Mouse (Mus musculus): ENCODE results near the gene Suv39h1. TPM values are rescaled to one million over a fixed set of nuclear protein-coding genes. Genes with fewer than 3 reads are reported as not detected.
"Not testable (repeated sequence)": the region's sequence is repeated elsewhere in the genome, so short reads cannot be mapped to it uniquely, and the experiment has no call there.

Gene Suv39h1
- polyA plus RNA-seq (2015; fragmentation: Nextera tagmentation; extraction: Ambion mirVana) = 45.5 and 51.5 TPM in 2 replicates

DNA sequence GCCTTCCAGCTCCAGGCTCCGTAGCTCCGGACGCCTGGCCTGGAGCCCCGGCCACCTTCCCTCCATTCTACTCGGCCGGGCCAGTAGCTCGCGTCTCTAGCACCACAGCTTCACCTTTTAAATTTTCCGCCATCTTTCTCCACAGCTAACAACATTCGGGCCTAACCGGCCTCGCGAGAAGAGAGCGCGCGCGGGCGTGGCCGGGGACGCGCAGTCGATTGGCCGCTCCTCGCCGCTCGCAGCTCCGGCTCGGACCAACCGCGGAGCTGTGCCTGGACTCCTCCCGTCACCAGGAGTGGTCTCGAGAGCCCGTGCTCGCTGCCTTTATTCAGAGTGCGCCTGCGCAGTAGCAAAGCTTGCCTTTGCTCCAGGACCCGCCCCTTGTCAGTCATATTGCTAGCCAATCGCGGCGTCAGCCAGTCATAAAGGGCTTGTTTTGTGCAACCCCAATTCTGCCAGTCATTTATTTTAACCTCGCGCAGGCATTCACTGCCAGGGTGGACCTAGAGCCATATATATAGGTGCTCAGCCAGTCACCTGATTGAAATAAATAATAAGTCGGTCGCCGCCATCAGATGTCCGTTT is at the start of gene Suv39h1:
Suv39h1 (minus strand) TSS at position 331 of the 585 bp plus-strand sequence.
- H3K27me3 ChIP-seq = no peaks in the 10 kb centered on the region
- H3K4me3 ChIP-seq (replicated peaks) = peak within 1 kb of the TSS; percentile 59

DNA sequence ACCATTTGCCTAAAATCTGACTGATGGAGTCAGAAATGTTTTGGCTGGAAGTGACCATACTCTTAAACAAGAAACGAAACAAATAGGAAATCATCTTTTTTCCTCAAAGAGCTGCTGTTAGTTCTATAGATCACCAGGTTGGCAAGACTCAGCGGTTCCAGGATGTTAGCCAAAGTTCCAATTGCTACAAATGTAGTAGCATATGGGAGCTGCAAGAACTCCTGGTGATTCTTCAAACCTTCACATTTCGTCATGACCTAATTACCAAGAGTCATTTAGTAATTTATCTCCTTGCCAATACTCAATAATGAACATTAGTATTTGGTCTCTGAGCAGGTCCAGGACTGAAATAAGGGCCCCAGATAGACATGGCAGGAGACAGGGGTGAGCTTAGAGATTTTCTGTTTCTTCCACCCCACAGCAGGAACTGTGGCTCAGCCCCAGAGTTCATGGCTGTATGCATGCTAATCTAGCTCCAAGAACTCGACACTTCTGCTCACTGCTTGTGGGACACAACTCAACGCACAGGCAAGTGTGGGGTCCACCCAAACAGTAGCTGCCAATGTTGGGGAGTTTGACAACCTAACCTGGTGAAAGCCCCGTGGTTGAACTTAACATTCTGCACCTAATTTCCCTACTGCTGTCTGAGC is 49.4 kb upstream of the Suv39h1 start:
- no peaks in the 10 kb centered on the region for H3K4me1 ChIP-seq

More for the DNA sequence above, at the start of gene Suv39h1:
- no peaks in the 10 kb centered on the region for H3K9me3 ChIP-seq (replicated peaks)
- WGBS = 22% methylated on average over 44 of the region's 46 CpGs
- peak within 1 kb of the TSS; percentile 48 for H3K4me2 ChIP-seq (replicated peaks)
- peak within 1 kb of the TSS; percentile 90 for H3K27ac ChIP-seq (replicated peaks)
- peak within 1 kb of the TSS; percentile 45 for H3K9ac ChIP-seq
- H3K4me1 ChIP-seq = no peaks in the 10 kb centered on the region
- H3K36me3 ChIP-seq = peaks cover 6% of the 10 kb centered on the region; the same call in 1 of the 2 replicates
- peak; percentile 98 for ATAC-seq (ENCODE audit: insufficient number of reproducible peaks, low FRiP score, low TSS enrichment, low read depth)

DNA sequence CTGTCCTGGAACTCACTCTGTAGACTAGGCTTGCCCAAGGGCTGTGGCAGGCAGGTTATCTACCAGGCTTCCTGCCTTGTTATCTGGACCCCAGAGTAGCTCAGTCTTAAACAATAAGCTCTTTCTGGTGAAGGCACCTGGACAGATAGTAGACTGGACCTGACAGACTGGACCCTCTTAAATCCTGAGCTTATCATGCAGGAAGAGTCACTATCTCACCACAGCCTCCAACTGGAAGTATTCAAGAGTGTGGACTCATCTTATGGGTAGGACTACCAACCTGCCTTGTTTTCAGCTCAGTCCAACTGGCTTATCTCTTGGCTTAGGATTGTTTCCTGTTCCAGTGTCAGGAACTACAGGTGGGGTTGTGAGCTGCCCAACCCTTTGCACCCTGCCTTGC is 42.7 kb upstream of the Suv39h1 start:
- Histone ChIP-seq H3K4me3 (replicated peaks) (no peak overlapping the region), H3K27me3 (no peaks in the 10 kb centered on the region)
- ATAC-seq (ENCODE audit: insufficient number of reproducible peaks, low FRiP score, low TSS enrichment, low read depth) = no peak

More for the DNA sequence above, 49.4 kb upstream of the Suv39h1 start:
- ATAC-seq (ENCODE audit: insufficient number of reproducible peaks, low FRiP score, low TSS enrichment, low read depth) = no peak
- Histone ChIP-seq H3K9me3 (replicated peaks) (no peaks in the 10 kb centered on the region), H3K4me3 (replicated peaks) (no peak overlapping the region), H3K27ac (replicated peaks) (no peak overlapping the region), H3K4me2 (replicated peaks) (no peak overlapping the region), H3K36me3 (peaks cover 11% of the 10 kb centered on the region; the same call in 1 of the 2 replicates), H3K27me3 (no peaks in the 10 kb centered on the region), H3K9ac (no peak overlapping the region)
- 82% methylated on average over 6 of the region's 6 CpGs for WGBS

DNA sequence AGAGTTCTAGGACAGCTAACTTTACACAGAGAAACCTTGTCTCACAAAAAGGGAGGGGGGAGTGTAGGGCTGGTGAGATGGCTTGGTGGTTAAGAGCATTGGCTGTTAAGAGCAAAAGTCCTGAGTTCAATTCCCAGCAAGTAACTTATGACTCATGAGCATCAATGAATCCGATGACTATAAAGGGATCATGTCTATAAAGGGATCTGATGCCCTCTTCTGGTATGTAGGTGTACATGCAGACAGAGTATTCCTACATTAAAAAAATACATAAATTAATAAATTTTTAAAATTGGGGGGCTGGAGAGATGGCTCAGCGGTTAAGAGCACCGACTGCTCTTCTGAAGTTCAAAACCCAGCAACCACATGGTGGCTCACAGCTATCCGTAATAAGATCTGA is 40.7 kb upstream of the Suv39h1 start:
- H3K36me3 ChIP-seq = no peaks in the 10 kb centered on the region
- no peaks in the 10 kb centered on the region for H3K4me1 ChIP-seq
- H3K9me3 ChIP-seq (replicated peaks) = no peaks in the 10 kb centered on the region
- H3K4me2 ChIP-seq (replicated peaks) = no peak overlapping the region
- WGBS = 75% methylated on average over 4 of the region's 4 CpGs
- H3K4me3 ChIP-seq (replicated peaks) = no peak overlapping the region
- H3K9ac ChIP-seq = no peak overlapping the region
- H3K27me3 ChIP-seq = no peaks in the 10 kb centered on the region
- ATAC-seq (ENCODE audit: insufficient number of reproducible peaks, low FRiP score, low TSS enrichment, low read depth) = no peak
- no peak overlapping the region for H3K27ac ChIP-seq (replicated peaks)

More for the DNA sequence above, 42.7 kb upstream of the Suv39h1 start:
- Histone ChIP-seq H3K36me3 (no peaks in the 10 kb centered on the region), H3K9ac (no peak overlapping the region), H3K9me3 (replicated peaks) (no peaks in the 10 kb centered on the region), H3K4me2 (replicated peaks) (no peak overlapping the region), H3K4me1 (no peaks in the 10 kb centered on the region), H3K27ac (replicated peaks) (no peak overlapping the region)

DNA sequence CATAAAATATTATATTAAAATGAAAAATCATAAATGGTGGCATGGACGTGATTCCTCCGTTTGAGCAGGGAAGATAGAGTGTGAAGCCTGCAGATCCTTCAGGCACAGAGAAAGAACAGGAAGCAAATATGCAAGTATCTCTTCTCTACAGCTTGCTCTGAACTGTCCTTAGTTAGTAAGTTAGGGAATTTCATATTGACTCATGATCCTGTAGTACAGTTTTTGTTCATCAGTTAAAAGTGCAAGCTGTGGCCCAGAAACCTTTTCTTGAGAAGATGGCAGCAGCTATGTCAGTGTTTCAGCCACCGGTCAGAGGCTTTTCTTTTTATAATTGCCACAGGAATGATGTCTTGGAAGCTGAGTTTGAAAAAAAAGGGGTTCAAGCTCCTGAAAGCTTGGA is 30.5 kb upstream of the Suv39h1 start:
- 92% methylated on average over 3 of the region's 3 CpGs for whole genome bisulfite sequencing
- no peaks in the 10 kb centered on the region for H3K27me3 ChIP-seq
- H3K36me3 ChIP-seq = no peaks in the 10 kb centered on the region
- ATAC-seq (ENCODE audit: insufficient number of reproducible peaks, low FRiP score, low TSS enrichment, low read depth) = no peak
- no peaks in the 10 kb centered on the region for H3K9me3 ChIP-seq (replicated peaks)
- no peak overlapping the region for H3K4me3 ChIP-seq (replicated peaks)
- no peaks in the 10 kb centered on the region for H3K4me1 ChIP-seq
- H3K4me2 ChIP-seq (replicated peaks) = no peak overlapping the region
- H3K9ac ChIP-seq = no peak overlapping the region
- H3K27ac ChIP-seq (replicated peaks) = no peak overlapping the region

DNA sequence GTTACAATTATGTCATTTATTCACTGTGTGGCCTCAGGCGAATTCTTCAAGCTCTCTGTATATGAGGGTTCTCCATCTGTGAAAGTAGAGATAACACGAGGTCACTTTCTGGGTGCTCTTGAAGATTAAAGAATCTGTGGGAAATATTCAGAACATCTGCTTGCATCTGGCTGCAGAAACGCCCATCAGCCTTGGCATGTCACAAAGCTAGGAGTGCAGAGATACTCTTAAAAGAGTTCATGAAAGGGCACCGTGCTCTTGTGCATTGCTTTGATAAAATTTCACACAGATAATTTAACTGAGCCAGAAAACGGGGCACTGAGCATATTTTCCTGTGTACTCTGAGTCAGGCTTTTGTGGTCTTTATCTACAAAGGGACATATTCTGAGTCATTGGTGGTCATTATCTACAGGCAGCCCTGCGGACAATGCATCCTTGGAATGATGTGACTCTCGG is 27.7 kb upstream of the Suv39h1 start:
- H3K27me3 ChIP-seq = no peaks in the 10 kb centered on the region
- no peak overlapping the region for H3K27ac ChIP-seq (replicated peaks)
- no peak for ATAC-seq (ENCODE audit: insufficient number of reproducible peaks, low FRiP score, low TSS enrichment, low read depth)
- no peaks in the 10 kb centered on the region for H3K36me3 ChIP-seq
- WGBS = 43% methylated on average over 7 of the region's 7 CpGs
- no peaks in the 10 kb centered on the region for H3K4me1 ChIP-seq
- H3K9ac ChIP-seq = no peak overlapping the region
- H3K9me3 ChIP-seq (replicated peaks) = no peaks in the 10 kb centered on the region
- H3K4me3 ChIP-seq (replicated peaks) = no peak overlapping the region
- no peak overlapping the region for H3K4me2 ChIP-seq (replicated peaks)

DNA sequence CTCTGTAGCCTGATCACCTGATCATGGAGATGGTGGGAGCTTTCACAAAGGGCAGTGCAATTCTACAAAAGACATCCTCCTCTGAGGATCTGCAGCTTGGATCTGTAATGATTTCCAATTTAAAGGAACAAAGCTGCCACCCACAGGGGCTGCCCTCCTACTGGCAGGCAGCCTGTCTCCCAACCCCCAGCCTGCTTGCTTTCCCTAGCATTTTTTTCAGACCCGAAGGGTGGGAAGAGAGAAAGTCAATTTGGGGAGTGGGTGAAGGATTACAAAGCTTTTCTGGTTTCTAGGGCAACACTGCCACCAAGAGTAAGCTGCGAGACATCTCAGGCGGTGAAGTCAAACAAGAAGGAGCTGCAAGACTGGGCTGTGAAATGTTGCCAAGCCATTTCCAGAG is 26.5 kb upstream of the Suv39h1 start:
- Histone ChIP-seq H3K4me1 (no peaks in the 10 kb centered on the region), H3K9me3 (replicated peaks) (no peaks in the 10 kb centered on the region), H3K4me2 (replicated peaks) (no peak overlapping the region), H3K4me3 (replicated peaks) (no peak overlapping the region), H3K9ac (no peak overlapping the region), H3K36me3 (no peaks in the 10 kb centered on the region), H3K27ac (replicated peaks) (no peak overlapping the region), H3K27me3 (no peaks in the 10 kb centered on the region)
- WGBS = 18% methylated on average over 3 of the region's 3 CpGs
- no peak for ATAC-seq (ENCODE audit: insufficient number of reproducible peaks, low FRiP score, low TSS enrichment, low read depth)

DNA sequence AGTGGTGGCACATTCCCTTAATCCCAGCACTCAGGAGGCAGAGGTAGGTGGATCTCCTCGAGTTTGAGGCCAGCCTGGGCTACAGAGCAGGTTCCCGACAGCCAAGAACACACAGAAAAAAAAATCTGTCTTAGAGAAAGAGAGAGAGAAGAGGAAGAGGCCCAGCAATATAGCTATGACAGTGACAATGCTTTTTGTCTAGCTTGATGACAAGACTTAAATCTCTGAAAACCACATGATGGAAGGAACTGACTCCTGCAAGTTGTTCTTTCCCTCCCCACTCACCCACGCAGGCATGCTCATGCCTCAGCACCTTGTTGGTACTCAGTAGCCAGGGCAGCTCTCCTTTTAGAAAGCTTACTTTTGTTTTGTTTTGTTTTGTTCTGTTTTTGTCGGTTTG is 24.9 kb upstream of the Suv39h1 start:
- ATAC-seq (ENCODE audit: insufficient number of reproducible peaks, low FRiP score, low TSS enrichment, low read depth) = no peak
- H3K9ac ChIP-seq = no peak overlapping the region
- H3K9me3 ChIP-seq (replicated peaks) = no peaks in the 10 kb centered on the region
- no peak overlapping the region for H3K4me3 ChIP-seq (replicated peaks)
- H3K4me1 ChIP-seq = no peaks in the 10 kb centered on the region
- H3K27ac ChIP-seq (replicated peaks) = no peak overlapping the region
- H3K27me3 ChIP-seq = no peaks in the 10 kb centered on the region
- H3K36me3 ChIP-seq = no peaks in the 10 kb centered on the region
- H3K4me2 ChIP-seq (replicated peaks) = no peak overlapping the region
- 66% methylated on average over 4 of the region's 4 CpGs for WGBS

DNA sequence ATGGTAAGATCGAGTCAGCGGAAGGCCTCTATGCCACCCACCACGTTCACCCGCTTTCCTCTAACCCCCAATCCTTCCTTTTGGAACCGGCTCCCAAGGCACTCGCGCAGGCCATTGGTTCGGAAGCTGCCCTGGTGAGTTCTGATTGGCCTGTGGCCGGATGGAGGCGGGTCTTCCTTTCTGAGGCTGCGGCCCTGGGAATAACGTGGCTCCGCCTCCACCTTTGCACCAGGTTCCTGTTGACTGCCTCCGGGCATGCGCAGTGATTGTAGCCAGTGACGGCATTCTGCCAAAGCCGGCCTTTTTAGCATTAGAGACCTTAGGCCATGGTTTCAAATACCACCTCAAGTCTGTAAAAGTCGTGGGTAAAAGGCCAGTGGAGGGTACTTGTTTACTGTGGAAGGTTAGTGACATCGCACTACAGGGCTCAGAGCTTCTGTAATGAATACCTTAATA is 22.3 kb upstream of the Suv39h1 start:
- ATAC-seq (ENCODE audit: insufficient number of reproducible peaks, low FRiP score, low TSS enrichment, low read depth) = peak; percentile 95
- peak overlapping the region; percentile 36; the same call in 1 of the 2 replicates for H3K4me2 ChIP-seq (replicated peaks)
- H3K27ac ChIP-seq (replicated peaks) = peak overlapping the region; percentile 58; the same call in 1 of the 2 replicates
- no peak overlapping the region for H3K9ac ChIP-seq
- no peaks in the 10 kb centered on the region for H3K9me3 ChIP-seq (replicated peaks)
- no peaks in the 10 kb centered on the region for H3K27me3 ChIP-seq
- 15% methylated on average over 19 of the region's 19 CpGs for WGBS
- H3K36me3 ChIP-seq = no peaks in the 10 kb centered on the region
- peak overlapping the region; percentile 30 for H3K4me3 ChIP-seq (replicated peaks)
- no peaks in the 10 kb centered on the region for H3K4me1 ChIP-seq

DNA sequence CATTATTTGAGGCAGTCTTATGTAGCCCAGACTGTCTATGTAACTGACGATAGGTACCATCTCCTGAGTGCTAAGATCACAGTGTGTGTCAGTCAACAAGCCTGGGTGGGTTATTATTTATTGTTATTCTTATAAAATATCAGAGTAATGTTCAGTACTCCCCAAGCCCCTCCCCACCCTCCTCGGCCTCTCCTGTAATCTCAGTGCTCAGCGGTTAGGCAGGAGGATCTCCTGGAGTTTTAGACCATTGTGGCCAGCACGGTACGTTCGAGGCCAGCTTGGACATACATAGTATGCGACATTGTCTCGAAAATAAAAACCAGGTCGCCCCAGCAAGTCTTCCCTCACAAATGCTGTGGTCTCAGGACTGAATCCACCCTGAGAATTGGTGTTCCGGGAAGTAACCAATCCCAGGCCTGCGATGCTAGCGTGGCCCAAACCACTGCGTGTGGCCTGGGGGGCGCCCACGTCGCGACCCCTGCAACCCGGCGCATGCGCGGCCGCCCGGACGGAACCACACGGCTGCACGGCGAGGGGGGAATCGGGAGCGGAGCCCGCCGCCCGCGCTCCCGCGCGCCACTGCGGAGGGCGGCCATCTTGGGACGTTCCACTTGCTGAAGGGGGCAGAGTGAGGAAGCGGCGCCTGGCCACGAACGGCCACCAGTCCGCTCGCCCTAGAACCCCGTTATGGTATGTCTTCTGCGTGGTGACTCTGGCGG is 21.7 kb upstream of the Suv39h1 start:
- H3K4me1 ChIP-seq; H3K9ac ChIP-seq; H3K27me3 ChIP-seq; H3K36me3 ChIP-seq; H3K27ac ChIP-seq (replicated peaks); H3K9me3 ChIP-seq (replicated peaks): not testable (repeated sequence)
- Histone ChIP-seq H3K4me3 (replicated peaks) (peak overlapping the region; percentile 32), H3K4me2 (replicated peaks) (peak overlapping the region; percentile 36; the same call in 1 of the 2 replicates)
- WGBS = 13% methylated on average over 24 of the region's 48 CpGs
- peak; percentile 95 for ATAC-seq (ENCODE audit: insufficient number of reproducible peaks, low FRiP score, low TSS enrichment, low read depth)

DNA sequence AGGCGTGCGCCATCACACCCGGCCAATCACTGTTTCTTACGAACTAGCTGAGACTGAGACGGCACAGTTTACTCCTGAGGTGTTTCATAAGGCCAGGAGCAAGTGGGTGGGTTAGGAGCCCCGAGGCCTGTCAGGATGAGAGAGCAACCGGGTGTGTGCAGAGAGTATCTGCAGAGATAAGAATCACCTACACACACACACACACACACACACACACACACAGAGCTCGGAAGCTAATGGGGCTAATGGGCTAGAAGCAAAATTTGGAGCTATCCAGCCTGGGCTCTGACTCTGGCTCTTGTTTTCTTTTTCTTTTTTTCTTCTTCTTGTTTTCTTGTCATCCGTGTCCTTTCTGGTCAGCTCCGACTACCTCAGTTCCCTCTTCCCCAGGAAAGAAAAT is 21.0 kb upstream of the Suv39h1 start:
- H3K4me3 ChIP-seq (replicated peaks) = peak overlapping the region; percentile 32
- H3K4me2 ChIP-seq (replicated peaks) = peak overlapping the region; percentile 33; the same call in 1 of the 2 replicates
- H3K27ac ChIP-seq (replicated peaks) = no peak overlapping the region
- no peaks in the 10 kb centered on the region for H3K4me1 ChIP-seq
- no peaks in the 10 kb centered on the region for H3K36me3 ChIP-seq
- H3K9me3 ChIP-seq (replicated peaks) = no peaks in the 10 kb centered on the region
- no peaks in the 10 kb centered on the region for H3K27me3 ChIP-seq
- ATAC-seq (ENCODE audit: insufficient number of reproducible peaks, low FRiP score, low TSS enrichment, low read depth) = no peak
- WGBS = 83% methylated on average over 10 of the region's 10 CpGs
- H3K9ac ChIP-seq = no peak overlapping the region

Data from embryonic facial prominence, embryonic 15.5 days (tissue).